Mouse (Mus musculus) MEL (cell line): Measurements from ENCODE around the gene Tjp3. TPM values are rescaled to one million over a fixed set of nuclear protein-coding genes. Genes with fewer than 3 reads are reported as not detected.

ENCODE experiments used
- DNase-seq: peaks from one replicate; pipeline ENCODE4 v3.0.0; 2011; ENCODE audit warnings: low read depth, low spot score
- H3K27ac ChIP-seq: 2 replicates; pipeline ENCODE4 v1.5.1; 2012; ENCODE audit warnings: low read depth, mild to moderate bottlenecking, control low read depth, low read length, moderate library complexity; ENCODE audit not compliant: control insufficient read depth
- H3K27me3 ChIP-seq, 2 experiments: fragments of 150-350 bp in 1 of 2; sonication (generic) in 1 of 2; 2 replicates each; pipeline ENCODE4 v1.6.1; 2012; ENCODE audit warnings: low read length in 2 of 2, mild to moderate bottlenecking in 2 of 2, improper control_type of control experiment in 1 of 2, moderate library complexity in 1 of 2; ENCODE audit not compliant: insufficient read depth in 2 of 2, control insufficient read depth in 1 of 2
- H3K36me3 ChIP-seq, 2 experiments: 2 replicates each; pipeline ENCODE4 v1.6.1; 2012 to 2014; ENCODE audit warnings: low read length in 2 of 2, improper control_type of control experiment in 1 of 2, inconsistent platforms in 1 of 2, mild to moderate bottlenecking in 1 of 2; ENCODE audit not compliant: insufficient read depth in 2 of 2, control insufficient read depth in 1 of 2
- H3K4me1 ChIP-seq, 2 experiments: fragments of 150-350 bp in 1 of 2; sonication (generic) in 1 of 2; 2 replicates each; pipeline ENCODE4 v1.6.1; 2012; ENCODE audit warnings: low read length in 2 of 2, improper control_type of control experiment in 1 of 2, mild to moderate bottlenecking in 1 of 2; ENCODE audit not compliant: insufficient read depth in 2 of 2, control insufficient read depth in 1 of 2
- H3K4me3 ChIP-seq, 2 experiments: fragments of 150-350 bp in 1 of 2; sonication (generic) in 1 of 2; 2 replicates each; pipeline ENCODE4 v1.5.1; 2012; ENCODE audit warnings: low read depth in 2 of 2, low read length in 2 of 2, mild to moderate bottlenecking in 2 of 2, moderate library complexity in 2 of 2, control low read depth in 1 of 2, improper control_type of control experiment in 1 of 2; ENCODE audit not compliant: control insufficient read depth in 1 of 2, insufficient read depth in 1 of 2
- H3K79me2 ChIP-seq: 2 replicates; pipeline ENCODE4 v1.6.1; 2012; ENCODE audit warnings: mild to moderate bottlenecking, low read length, moderate library complexity; ENCODE audit not compliant: control insufficient read depth, poor library complexity, insufficient read depth
- H3K9ac ChIP-seq: 2 replicates; pipeline ENCODE4 v1.6.1; 2012; ENCODE audit warnings: low read depth, mild to moderate bottlenecking, control low read depth, low read length, moderate library complexity; ENCODE audit not compliant: control insufficient read depth, poor library complexity, severe bottlenecking
- H3K9me3 ChIP-seq: fragments of 150-350 bp; sonication (generic); replicated peaks from 2 replicates; pipeline ENCODE4 v1.6.1; 2012; ENCODE audit warnings: mild to moderate bottlenecking, low read length, improper control_type of control experiment, moderate library complexity; ENCODE audit not compliant: insufficient read depth
- BHLHE40 ChIP-seq: IDR thresholded peaks from 2 replicates; pipeline ENCODE4 v1.6.1; 2012; ENCODE audit warnings: low read depth, mild to moderate bottlenecking, inconsistent platforms, low read length, improper control_type of control experiment, borderline replicate concordance
- CHD1 ChIP-seq: IDR thresholded peaks from 2 replicates; pipeline ENCODE4 v1.6.1; 2012; ENCODE audit warnings: low read depth, mild to moderate bottlenecking, inconsistent platforms, low read length, improper control_type of control experiment
- CTCF ChIP-seq, 3 experiments: IDR thresholded peaks in 2 of 3; conservative IDR thresholded peaks in 1 of 3; 2 replicates each; pipeline ENCODE4 v1.5.1; 2011 to 2012; ENCODE audit warnings: low read length in 3 of 3, low read depth in 2 of 3, mild to moderate bottlenecking in 2 of 3, improper control_type of control experiment in 1 of 3, inconsistent platforms in 1 of 3, mixed read lengths in 1 of 3, moderate library complexity in 1 of 3; ENCODE audit not compliant: control insufficient read depth in 1 of 3, insufficient read depth in 1 of 3, poor library complexity in 1 of 3, severe bottlenecking in 1 of 3
- ELF1 ChIP-seq: IDR thresholded peaks from 2 replicates; pipeline ENCODE4 v1.6.1; 2014; ENCODE audit warnings: low read depth, mild to moderate bottlenecking, inconsistent platforms, low read length, improper control_type of control experiment, moderate library complexity
- ETS1 ChIP-seq: IDR thresholded peaks from 2 replicates; pipeline ENCODE4 v1.6.1; 2012; ENCODE audit warnings: low read depth, mild to moderate bottlenecking, inconsistent platforms, low read length, improper control_type of control experiment, moderate library complexity
- HCFC1 ChIP-seq: IDR thresholded peaks from 2 replicates; pipeline ENCODE4 v1.6.1; 2012; ENCODE audit warnings: low read depth, mild to moderate bottlenecking, inconsistent platforms, low read length, improper control_type of control experiment, moderate library complexity
- JUND ChIP-seq: IDR thresholded peaks from 2 replicates; pipeline ENCODE4 v1.6.1; 2011; ENCODE audit warnings: low read depth, mild to moderate bottlenecking, improper control_type of control experiment, low read length
- MAFK ChIP-seq: IDR thresholded peaks from 2 replicates; pipeline ENCODE4 v1.6.1; 2011; ENCODE audit warnings: low read depth, mild to moderate bottlenecking, low read length, improper control_type of control experiment, borderline replicate concordance
- MAX ChIP-seq: IDR thresholded peaks from 2 replicates; pipeline ENCODE4 v1.6.1; 2011; ENCODE audit warnings: low read length, improper control_type of control experiment
- MAZ ChIP-seq: IDR thresholded peaks from 2 replicates; pipeline ENCODE4 v1.6.1; 2012; ENCODE audit warnings: low read depth, mild to moderate bottlenecking, inconsistent platforms, low read length, improper control_type of control experiment
- MEF2A ChIP-seq: IDR thresholded peaks from 2 replicates; pipeline ENCODE4 v1.6.1; 2014; ENCODE audit warnings: low read depth, mild to moderate bottlenecking, inconsistent platforms, low read length, improper control_type of control experiment; ENCODE audit not compliant: poor library complexity, insufficient replicate concordance, severe bottlenecking; ENCODE audit errors: extremely low read depth
- MXI1 ChIP-seq: IDR thresholded peaks from 2 replicates; pipeline ENCODE4 v1.6.1; 2011; ENCODE audit warnings: mild to moderate bottlenecking, low read depth, low read length, improper control_type of control experiment
- MYB ChIP-seq: IDR thresholded peaks from 2 replicates; pipeline ENCODE4 v1.6.1; 2011; ENCODE audit warnings: mild to moderate bottlenecking, low read depth, low read length, improper control_type of control experiment
- NELFE ChIP-seq: IDR thresholded peaks from 2 replicates; pipeline ENCODE4 v1.6.1; 2011; ENCODE audit warnings: low read depth, low read length, improper control_type of control experiment
- POLR2A ChIP-seq, 2 experiments: IDR thresholded peaks; 2 replicates each; pipeline ENCODE4 v1.6.1; 2011 to 2012; ENCODE audit warnings: low read length in 2 of 2, mild to moderate bottlenecking in 2 of 2, control low read depth in 1 of 2, improper control_type of control experiment in 1 of 2, low read depth in 1 of 2, moderate library complexity in 1 of 2; ENCODE audit not compliant: control insufficient read depth in 1 of 2, insufficient read depth in 1 of 2, poor library complexity in 1 of 2
- POLR2AphosphoS2 ChIP-seq: IDR thresholded peaks from 2 replicates; pipeline ENCODE4 v1.6.1; 2011; ENCODE audit warnings: low read length, improper control_type of control experiment
- POLR2AphosphoS5 ChIP-seq: IDR thresholded peaks from 2 replicates; pipeline ENCODE4 v1.6.1; 2012; ENCODE audit warnings: low read depth, borderline replicate concordance, mild to moderate bottlenecking, inconsistent platforms, low read length, moderate library complexity, mixed read lengths
- RAD21 ChIP-seq: IDR thresholded peaks from 2 replicates; pipeline ENCODE4 v1.6.1; 2011; ENCODE audit warnings: mild to moderate bottlenecking, low read depth, low read length, improper control_type of control experiment
- RCOR1 ChIP-seq: IDR thresholded peaks from 2 replicates; pipeline ENCODE4 v1.6.1; 2012; ENCODE audit warnings: low read depth, mild to moderate bottlenecking, inconsistent platforms, low read length, improper control_type of control experiment
- SIN3A ChIP-seq: IDR thresholded peaks from 2 replicates; pipeline ENCODE4 v1.6.1; 2012; ENCODE audit warnings: low read length, improper control_type of control experiment, inconsistent platforms
- SMC3 ChIP-seq: IDR thresholded peaks from 2 replicates; pipeline ENCODE4 v1.6.1; 2011; ENCODE audit warnings: low read depth, low read length, improper control_type of control experiment
- TAL1 ChIP-seq: IDR thresholded peaks from 2 replicates; pipeline ENCODE4 v1.6.1; 2012; ENCODE audit warnings: mild to moderate bottlenecking, inconsistent platforms, low read length, moderate library complexity, mixed read lengths
- TBP ChIP-seq: IDR thresholded peaks from 2 replicates; pipeline ENCODE4 v1.8.0; 2011; ENCODE audit warnings: low read depth, low read length, improper control_type of control experiment
- TCF12 ChIP-seq: IDR thresholded peaks from 2 replicates; pipeline ENCODE4 v1.6.1; 2014; ENCODE audit warnings: low read depth, mild to moderate bottlenecking, inconsistent platforms, low read length, improper control_type of control experiment, moderate library complexity
- UBTF ChIP-seq: IDR thresholded peaks from 2 replicates; pipeline ENCODE4 v1.6.1; 2012; ENCODE audit warnings: low read depth, mild to moderate bottlenecking, inconsistent platforms, low read length, improper control_type of control experiment, moderate library complexity, borderline replicate concordance; ENCODE audit not compliant: insufficient read depth
- USF1 ChIP-seq: IDR thresholded peaks from 2 replicates; pipeline ENCODE4 v1.6.1; 2014; ENCODE audit warnings: low read depth, mild to moderate bottlenecking, inconsistent platforms, low read length, improper control_type of control experiment, moderate library complexity
- USF2 ChIP-seq, 2 experiments: IDR thresholded peaks; 2 replicates each; pipeline ENCODE4 v1.6.1; 2011 to 2012; ENCODE audit warnings: improper control_type of control experiment in 2 of 2, low read length in 2 of 2, borderline replicate concordance in 1 of 2, inconsistent platforms in 1 of 2, low read depth in 1 of 2, mild to moderate bottlenecking in 1 of 2; ENCODE audit not compliant: insufficient read depth in 1 of 2
- ZKSCAN1 ChIP-seq: IDR thresholded peaks from 2 replicates; pipeline ENCODE4 v1.6.1; 2012; ENCODE audit warnings: low read depth, mild to moderate bottlenecking, inconsistent platforms, low read length, improper control_type of control experiment, moderate library complexity
- polyA plus RNA-seq, 2 experiments: library from polyadenylated mRNA; stranded (reverse) in 1 of 2; unstranded in 1 of 2; fragments of >175 nt in 1 of 2; fragments of >200 nt in 1 of 2; gene quantifications; 2 replicates each; pipeline versions ENCODE4 v1.2.1 to v1.2.4; 2012; ENCODE audit warnings: low replicate concordance in 2 of 2, low read depth in 1 of 2; ENCODE audit not compliant: insufficient read length in 2 of 2, insufficient read depth in 1 of 2, missing spikeins in 1 of 2
- total RNA-seq: library from RNA; depleted of rRNA; stranded (reverse); fragments of 300-350 nt; gene quantifications from 2 replicates; pipeline ENCODE4 v1.2.3, GENCODE M21; 2012

Tjp3 gene
- total and polyA plus RNA-seq, 3 experiments: 2.9 to 4.9 TPM; not detected in 1

DNA sequence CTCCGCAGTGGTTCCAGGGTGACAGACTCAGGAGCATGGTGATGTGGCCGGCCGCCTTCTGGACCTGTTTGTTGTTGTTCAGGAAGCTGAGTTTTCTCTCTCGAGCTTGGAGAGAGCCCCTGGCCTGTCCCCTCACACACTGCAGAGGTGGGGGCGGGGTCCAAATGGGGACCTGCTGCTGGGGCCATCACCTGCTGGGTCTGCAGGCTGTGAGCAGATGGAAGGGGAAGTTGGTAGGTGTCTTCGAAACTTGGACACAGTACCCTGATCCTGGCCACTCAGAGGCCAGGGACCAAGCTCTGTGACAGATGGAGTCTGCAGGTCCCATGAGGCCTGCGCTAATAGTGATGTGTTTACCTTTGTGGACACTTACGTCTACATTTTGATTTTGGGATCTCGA, 9.9 kb upstream of the Tjp3 start:
- TF ChIP-seq USF2 (IDR thresholded peaks at IDR 0.05; ENCODE audit: borderline replicate concordance in 1 of 2, insufficient read depth in 1 of 2, low read depth in 1 of 2, low read length in 2 of 2) (no peak), JUND (no peak), TCF12 (no peak), SIN3A (no peak), RAD21 (no peak), BHLHE40 (no peak), POLR2A (IDR thresholded peaks at IDR 0.05; ENCODE audit: control insufficient read depth in 1 of 2, insufficient read depth in 1 of 2, low read depth in 1 of 2, low read length in 2 of 2, poor library complexity in 1 of 2) (no peak), ZKSCAN1 (no peak), TBP (no peak), CHD1 (no peak), MEF2A (no peak), POLR2AphosphoS5 (no peak), USF1 (no peak), ELF1 (no peak), ETS1 (no peak), HCFC1 (no peak), MYB (no peak), SMC3 (no peak), POLR2AphosphoS2 (no peak)
- TF ChIP-seq, all 39 proteins: peak for 0
- Histone ChIP-seq H3K79me2 (peaks cover 45% of the 10 kb centered on the region), H3K36me3 (no peaks in the 10 kb centered on the region), H3K4me3 (no peak overlapping the region), H3K9ac (no peak overlapping the region), H3K27me3 (no peaks in the 10 kb centered on the region), H3K27ac (no peak overlapping the region), H3K4me1 (peaks cover 0 to 3% of the 10 kb centered on the region in 2 experiments; a peak in 1 of 4 replicates), H3K9me3 (no peaks in the 10 kb centered on the region)
- DNase-seq: no peak

DNA sequence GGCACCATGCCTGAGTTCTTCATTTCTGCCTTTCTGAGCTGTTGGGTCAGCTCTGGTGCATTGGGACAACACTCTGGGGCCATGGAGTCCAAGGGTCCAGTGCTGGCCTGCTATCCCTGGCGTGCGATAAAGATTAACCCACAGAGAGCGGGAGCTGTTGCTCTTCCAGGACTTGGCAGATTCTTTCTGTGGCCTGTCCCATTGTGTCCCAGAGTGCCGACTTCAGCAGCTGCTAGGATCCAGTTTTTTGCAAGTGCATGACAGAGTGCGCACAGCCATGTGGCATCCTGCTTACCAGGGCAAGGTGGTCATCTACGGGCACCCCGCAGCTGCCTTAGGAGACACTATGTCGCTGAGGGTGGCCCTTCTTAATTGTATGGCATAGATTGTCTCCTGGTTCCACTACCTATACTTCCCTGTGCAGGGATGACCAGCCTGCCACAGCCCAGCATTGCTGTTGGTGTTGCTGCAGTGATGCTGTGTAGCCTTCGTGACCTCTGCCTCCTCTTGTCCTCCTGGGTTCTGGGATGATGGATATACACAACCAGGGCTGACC, 9.0 kb upstream of the Tjp3 start:
- no peaks in the 10 kb centered on the region for H3K36me3 ChIP-seq
- no peaks in the 10 kb centered on the region for H3K9me3 ChIP-seq
- peaks cover 0 to 4% of the 10 kb centered on the region in 2 experiments; a peak in 1 of 4 replicates for H3K4me1 ChIP-seq
- H3K27me3 ChIP-seq: no peaks in the 10 kb centered on the region
- peaks cover 54% of the 10 kb centered on the region for H3K79me2 ChIP-seq
- no peak overlapping the region for H3K9ac ChIP-seq
- no peak for DNase-seq
- H3K4me3 ChIP-seq: no peak overlapping the region
- no peak overlapping the region for H3K27ac ChIP-seq
- TF ChIP-seq MAZ (no peak), MAX (no peak), ELF1 (no peak), JUND (no peak), ZKSCAN1 (no peak), CTCF (IDR thresholded peaks at IDR 0.05 in 2 of 3, conservative IDR thresholded peaks at IDR 0.05 in 1 of 3; ENCODE audit: control insufficient read depth in 1 of 3, insufficient read depth in 1 of 3, low read depth in 2 of 3, low read length in 3 of 3, poor library complexity in 1 of 3, severe bottlenecking in 1 of 3) (no peak), TAL1 (no peak), MAFK (no peak), NELFE (no peak), POLR2AphosphoS5 (no peak), UBTF (no peak), USF2 (IDR thresholded peaks at IDR 0.05; ENCODE audit: borderline replicate concordance in 1 of 2, insufficient read depth in 1 of 2, low read depth in 1 of 2, low read length in 2 of 2) (no peak), MXI1 (no peak), RCOR1 (no peak), HCFC1 (no peak), ETS1 (no peak)
